Mouse (Mus musculus): Measurements from ENCODE around the gene Ints1.

DNA sequence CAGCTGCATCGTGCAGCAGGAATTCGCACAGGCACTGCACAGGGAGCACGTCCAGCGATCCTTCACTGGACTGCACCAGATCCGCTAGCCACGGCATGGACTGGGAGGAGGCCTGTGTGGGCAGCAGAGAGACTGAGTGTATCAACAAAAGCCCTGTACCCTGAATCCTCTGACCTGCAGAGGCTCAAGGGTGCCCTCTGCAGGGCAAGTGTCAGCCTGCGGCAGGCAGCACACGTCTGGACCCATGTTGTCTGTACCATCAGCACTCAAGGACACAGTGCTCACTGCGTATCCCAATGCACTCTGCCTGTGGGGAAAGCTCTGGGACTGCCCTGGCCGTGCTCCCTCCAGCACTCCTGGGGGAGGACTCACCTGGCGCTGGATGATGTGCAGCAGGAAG lies 11.2 kb downstream of the Ints1 start:
- TF ChIP-seq CTCF (IDR thresholded peaks at IDR 0.05; ENCODE audit: borderline replicate concordance, extremely low read depth, insufficient read depth, insufficient read length), result peak; percentile 67
- no peak for TF ChIP-seq POLR2A (IDR thresholded peaks at IDR 0.05; ENCODE audit: borderline replicate concordance, extremely low read depth, insufficient read depth, insufficient read length, poor library complexity, severe bottlenecking)

All from brain, embryonic 14.5 days (tissue).